Mouse (Mus musculus) neural tube, embryonic 12.5 days (tissue): ENCODE results near the gene Ttc3. TPM values are rescaled to one million over a fixed set of nuclear protein-coding genes. Genes with fewer than 3 reads are reported as not detected.
"Not testable (repeated sequence)": the region's sequence is repeated elsewhere in the genome, so short reads cannot be mapped to it uniquely, and the experiment has no call there.

Experiments
- ATAC-seq: fragments of 200-750 bp; cut with Nextera tagmentation; 2 replicates; pipeline ENCODE4 v1.8.0; 2017; ENCODE audit warnings: low read depth, mild to moderate bottlenecking, moderate TSS enrichment, moderate library complexity; ENCODE audit not compliant: low FRiP score
- H3K27ac ChIP-seq: fragments of 300-500 bp; sonication (generic); 2 replicates; pipeline ENCODE4 v1.5.1; 2016
- H3K27me3 ChIP-seq: fragments of 300-500 bp; sonication (generic); replicated peaks from 2 replicates; pipeline ENCODE4 v1.6.1; 2016; ENCODE audit warnings: mild to moderate bottlenecking
- H3K36me3 ChIP-seq: fragments of 300-500 bp; sonication (generic); 2 replicates; pipeline ENCODE4 v1.6.1; 2016; ENCODE audit warnings: mild to moderate bottlenecking
- H3K4me1 ChIP-seq: fragments of 300-500 bp; sonication (generic); 2 replicates; pipeline ENCODE4 v1.6.1; 2016
- H3K4me2 ChIP-seq: fragments of 300-500 bp; sonication (generic); replicated peaks from 2 replicates; pipeline ENCODE4 v1.6.1; 2016; ENCODE audit warnings: mild to moderate bottlenecking
- H3K4me3 ChIP-seq: fragments of 300-500 bp; sonication (generic); 2 replicates; pipeline ENCODE4 v1.5.1; 2016
- H3K9ac ChIP-seq: fragments of 300-500 bp; sonication (generic); 2 replicates; pipeline ENCODE4 v1.6.1; 2016; ENCODE audit warnings: mild to moderate bottlenecking
- H3K9me3 ChIP-seq: fragments of 300-500 bp; sonication (generic); 2 replicates; pipeline ENCODE4 v1.6.1; 2016; ENCODE audit warnings: mild to moderate bottlenecking
- WGBS: fragments of 180-500 bp; shearing (Covaris S2); methylation state at CpG from one replicate; pipeline ENCODE4 v1.1.7; 2016; 5-methylcytosine and 5-hydroxymethylcytosine counted together
- polyA plus RNA-seq: library from polyadenylated mRNA; unstranded; fragments of >200 nt; fragmentation: Nextera tagmentation; extraction: Ambion mirVana; gene quantifications from 2 replicates; pipeline ENCODE4 v1.2.1, GENCODE M21; 2016

Ttc3 gene
- polyA plus RNA-seq, 1 experiment from 2014 or later: 549 TPM

DNA sequence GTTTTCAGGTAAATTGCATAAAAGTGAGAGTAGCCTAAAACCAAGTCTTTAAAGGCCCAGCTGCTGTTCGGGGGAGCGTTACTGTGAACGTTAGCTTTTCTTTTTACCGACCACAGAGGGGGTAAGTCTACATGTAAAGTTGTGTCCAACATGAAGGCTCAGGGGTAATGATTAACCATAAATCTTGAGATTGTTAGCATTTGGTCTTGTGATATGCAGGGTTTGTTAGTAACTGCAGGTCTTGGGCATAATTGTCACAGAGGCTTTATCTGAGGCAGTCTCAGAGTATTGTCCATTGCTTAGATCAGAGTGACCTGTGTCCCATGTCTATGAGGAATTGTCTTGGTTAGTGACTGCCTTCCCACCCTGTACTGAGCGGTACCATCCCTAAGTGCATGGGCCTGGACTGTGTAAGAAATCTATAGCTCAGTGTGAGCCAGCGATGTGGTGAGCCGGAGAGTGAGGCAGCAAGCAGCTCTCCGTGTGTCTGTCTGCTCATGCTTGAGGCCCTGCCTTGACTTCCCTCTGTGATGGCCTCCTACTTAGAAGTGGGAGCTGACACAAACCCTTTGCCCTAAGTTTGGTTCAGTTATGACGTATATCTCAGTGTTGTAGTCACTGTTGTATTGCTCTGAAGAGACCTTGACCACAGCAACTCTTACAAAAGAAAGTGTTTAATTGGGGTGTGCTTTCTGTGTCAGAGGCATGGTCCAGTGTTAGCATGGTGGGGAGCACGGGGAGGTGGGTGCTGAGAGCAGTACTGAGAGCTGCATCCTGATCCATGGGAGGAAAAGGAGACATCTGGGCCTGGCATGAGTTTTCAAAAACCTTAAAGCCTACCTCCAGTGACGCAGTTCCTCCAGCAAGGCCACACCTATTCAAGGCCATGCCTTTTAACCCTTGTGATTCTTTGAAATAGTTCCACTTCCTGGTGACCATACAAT lies 81.4 kb downstream of the Ttc3 start:
- 92% methylated on average over 11 of the region's 11 CpGs for WGBS
- no peak overlapping the region for H3K4me3 ChIP-seq
- H3K36me3 ChIP-seq: peaks cover 91% of the 10 kb centered on the region
- H3K27ac ChIP-seq: no peak overlapping the region
- H3K9ac ChIP-seq: no peak overlapping the region
- H3K4me2 ChIP-seq: no peak overlapping the region
- no peaks in the 10 kb centered on the region for H3K9me3 ChIP-seq
- no peaks in the 10 kb centered on the region for H3K27me3 ChIP-seq
- ATAC-seq: no peak
- no peaks in the 10 kb centered on the region for H3K4me1 ChIP-seq

DNA sequence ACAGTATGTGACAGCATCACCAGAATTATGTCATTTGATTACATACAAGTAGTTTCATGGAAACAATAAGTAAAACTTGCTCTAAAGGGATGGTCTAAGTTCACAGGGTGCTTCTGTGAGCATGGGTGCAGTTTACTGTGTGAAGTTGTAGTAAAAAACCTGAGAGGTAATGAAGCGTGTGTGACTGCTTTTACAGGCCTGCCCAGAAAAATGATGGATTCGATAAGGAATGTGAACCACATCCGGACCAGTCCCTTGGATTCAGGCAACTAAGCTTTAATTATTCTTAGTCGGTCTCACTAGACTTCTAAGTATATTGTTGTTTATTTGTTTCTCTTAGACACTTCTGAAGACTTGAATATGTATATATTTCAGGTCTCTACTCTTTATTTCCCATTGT lies 82.3 kb downstream of the Ttc3 start:
- 87% methylated on average over 4 of the region's 4 CpGs for WGBS
- Histone ChIP-seq H3K9ac (no peak overlapping the region), H3K4me3 (no peak overlapping the region), H3K27me3 (no peaks in the 10 kb centered on the region), H3K4me2 (no peak overlapping the region), H3K9me3 (no peaks in the 10 kb centered on the region), H3K27ac (no peak overlapping the region), H3K4me1 (no peaks in the 10 kb centered on the region), H3K36me3 (peaks cover 93% of the 10 kb centered on the region)
- no peak for ATAC-seq

DNA sequence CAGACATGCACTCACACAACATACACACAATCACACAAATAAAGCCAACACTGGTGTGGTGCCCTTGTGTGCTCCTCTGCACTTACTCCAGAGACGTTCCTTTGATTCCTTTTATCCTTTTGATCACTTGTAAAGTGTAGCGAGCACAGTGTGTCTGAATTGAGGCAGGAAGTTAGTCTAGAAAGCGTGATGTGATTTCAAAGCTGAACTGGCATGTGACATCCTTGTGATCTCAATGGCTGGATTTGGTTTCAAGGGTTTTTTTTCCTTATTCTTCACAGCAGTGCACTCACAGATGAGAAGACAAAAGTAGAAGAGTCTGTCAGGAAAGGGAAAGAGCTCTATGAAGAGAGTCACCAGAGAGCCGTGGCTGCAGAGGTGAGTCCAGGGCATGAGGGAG lies 83.7 kb downstream of the Ttc3 start:
- Histone ChIP-seq H3K4me1 (no peaks in the 10 kb centered on the region), H3K9ac (no peak overlapping the region), H3K27me3 (no peaks in the 10 kb centered on the region), H3K27ac (no peak overlapping the region), H3K36me3 (peaks cover 93% of the 10 kb centered on the region), H3K4me2 (no peak overlapping the region), H3K9me3 (no peaks in the 10 kb centered on the region), H3K4me3 (no peak overlapping the region)
- WGBS: 84% methylated on average over 4 of the region's 4 CpGs
- no peak for ATAC-seq

DNA sequence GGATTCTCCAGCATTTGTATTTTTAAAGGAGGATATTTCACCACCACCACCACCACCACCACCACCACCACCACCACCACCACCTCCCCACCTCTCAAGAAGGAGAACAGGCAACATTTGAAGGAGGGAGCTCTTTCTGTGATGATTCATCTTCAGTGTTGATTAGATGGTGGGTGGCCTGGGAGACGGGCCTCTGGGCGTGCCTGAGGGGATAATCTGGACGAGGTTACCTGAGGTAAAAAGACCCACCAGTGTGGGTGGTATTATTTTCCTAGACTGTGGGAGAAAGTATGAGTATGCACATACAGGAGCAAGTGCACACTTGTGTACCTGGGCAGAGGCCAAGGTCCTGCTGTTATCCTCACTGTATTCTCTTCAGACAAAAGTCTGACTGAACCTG lies 93.6 kb downstream of the Ttc3 start:
- no peaks in the 10 kb centered on the region for H3K27me3 ChIP-seq
- no peak overlapping the region for H3K9ac ChIP-seq
- H3K4me2 ChIP-seq: no peak overlapping the region
- no peak for ATAC-seq
- peaks cover 95% of the 10 kb centered on the region for H3K36me3 ChIP-seq
- no peak overlapping the region for H3K27ac ChIP-seq
- no peaks in the 10 kb centered on the region for H3K4me1 ChIP-seq
- 92% methylated on average over 3 of the region's 3 CpGs for WGBS
- H3K4me3 ChIP-seq: no peak overlapping the region
- no peaks in the 10 kb centered on the region for H3K9me3 ChIP-seq

DNA sequence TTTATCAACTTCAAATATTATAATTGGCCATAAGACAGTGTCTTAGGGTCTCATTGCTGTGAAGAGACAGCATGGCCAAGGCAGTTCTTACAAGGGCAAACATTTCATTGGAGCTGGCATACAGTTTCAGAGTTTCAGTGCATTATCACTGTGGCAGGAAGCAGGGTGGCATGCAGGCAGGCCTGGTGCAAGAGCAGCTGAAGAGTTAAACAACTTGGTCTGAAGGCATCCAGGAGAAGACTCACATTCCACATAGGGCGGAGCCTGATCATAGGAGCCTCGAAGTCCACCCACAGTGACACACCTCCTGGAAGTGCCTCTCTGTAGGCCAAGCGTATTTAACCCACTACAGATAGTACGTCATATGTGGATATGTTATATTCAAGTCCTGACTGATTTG lies 95.5 kb downstream of the Ttc3 start:
- H3K4me3 ChIP-seq: no peak overlapping the region
- H3K9ac ChIP-seq: no peak overlapping the region
- no peak overlapping the region for H3K27ac ChIP-seq
- no peaks in the 10 kb centered on the region for H3K4me1 ChIP-seq
- H3K4me2 ChIP-seq: no peak overlapping the region
- H3K9me3 ChIP-seq: no peaks in the 10 kb centered on the region
- ATAC-seq: no peak
- WGBS: 89% methylated on average over 4 of the region's 4 CpGs
- no peaks in the 10 kb centered on the region for H3K27me3 ChIP-seq
- H3K36me3 ChIP-seq: peaks cover 93% of the 10 kb centered on the region

DNA sequence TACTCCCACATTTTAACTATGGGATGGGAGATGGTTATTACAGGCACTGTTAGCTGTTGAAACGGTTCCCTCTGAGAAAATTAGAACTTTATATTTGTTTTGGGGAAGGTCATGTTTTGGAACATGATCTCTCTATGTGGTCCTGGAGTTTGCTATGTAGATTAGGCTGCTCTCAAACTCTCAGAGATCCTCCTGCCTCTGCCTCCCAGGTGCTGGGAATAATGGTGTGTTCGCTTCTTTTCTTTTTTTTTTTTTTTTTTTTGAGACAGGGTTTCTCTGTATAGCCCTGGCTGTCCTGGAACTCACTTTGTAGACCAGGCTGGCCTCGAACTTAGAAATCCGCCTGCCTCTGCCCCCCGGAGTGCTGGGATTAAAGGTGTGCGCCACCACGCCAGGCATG lies 95.9 kb downstream of the Ttc3 start:
- not testable (repeated sequence) for H3K4me2 ChIP-seq, ATAC-seq, H3K4me1 ChIP-seq, H3K9me3 ChIP-seq, H3K27ac ChIP-seq, H3K4me3 ChIP-seq, H3K27me3 ChIP-seq, H3K9ac ChIP-seq
- H3K36me3 ChIP-seq: peaks cover 89% of the 10 kb centered on the region
- 95% methylated on average over 7 of the region's 7 CpGs for WGBS

DNA sequence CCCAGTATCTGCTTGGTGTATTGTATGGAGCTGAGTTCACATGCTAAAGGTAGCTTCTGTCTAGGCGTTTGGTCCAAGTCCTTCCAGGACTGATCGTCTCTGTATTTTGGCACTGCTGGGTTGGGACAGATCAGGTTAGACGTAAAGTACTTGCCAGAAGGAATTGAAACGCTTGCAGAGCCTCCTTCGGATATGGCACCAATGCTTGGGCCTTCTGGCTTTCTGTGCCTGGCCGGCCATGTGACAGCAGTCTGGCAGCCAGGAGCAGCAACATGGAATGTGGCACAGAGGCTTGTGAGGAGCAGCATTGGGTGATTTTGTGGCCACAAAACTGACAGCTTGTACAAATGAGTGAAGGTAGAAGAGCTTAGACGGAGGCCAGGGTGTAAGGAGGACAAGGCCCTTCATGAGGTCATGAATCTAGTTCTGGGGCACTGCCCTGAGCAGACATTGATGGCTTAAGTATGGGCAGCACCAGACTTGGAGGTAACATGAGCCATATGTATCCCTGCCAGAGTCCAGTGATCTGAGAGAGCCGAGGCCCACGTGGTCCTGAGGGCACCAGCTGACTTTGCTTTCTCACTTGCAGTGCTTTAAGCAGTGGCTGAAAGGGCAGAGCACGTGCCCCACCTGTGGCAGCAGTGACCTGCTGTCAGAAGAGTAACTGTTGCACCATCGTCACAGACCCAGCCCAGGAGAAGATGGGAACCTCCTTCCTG lies 97.1 kb downstream of the Ttc3 start:
- H3K9ac ChIP-seq: no peak overlapping the region
- 92% methylated on average over 11 of the region's 11 CpGs for WGBS
- ATAC-seq: no peak
- no peaks in the 10 kb centered on the region for H3K27me3 ChIP-seq
- H3K4me3 ChIP-seq: no peak overlapping the region
- peaks cover 2% of the 10 kb centered on the region; the same call in 1 of the 2 replicates for H3K4me1 ChIP-seq
- H3K9me3 ChIP-seq: no peaks in the 10 kb centered on the region
- no peak overlapping the region for H3K4me2 ChIP-seq
- peaks cover 79% of the 10 kb centered on the region for H3K36me3 ChIP-seq
- no peak overlapping the region for H3K27ac ChIP-seq

DNA sequence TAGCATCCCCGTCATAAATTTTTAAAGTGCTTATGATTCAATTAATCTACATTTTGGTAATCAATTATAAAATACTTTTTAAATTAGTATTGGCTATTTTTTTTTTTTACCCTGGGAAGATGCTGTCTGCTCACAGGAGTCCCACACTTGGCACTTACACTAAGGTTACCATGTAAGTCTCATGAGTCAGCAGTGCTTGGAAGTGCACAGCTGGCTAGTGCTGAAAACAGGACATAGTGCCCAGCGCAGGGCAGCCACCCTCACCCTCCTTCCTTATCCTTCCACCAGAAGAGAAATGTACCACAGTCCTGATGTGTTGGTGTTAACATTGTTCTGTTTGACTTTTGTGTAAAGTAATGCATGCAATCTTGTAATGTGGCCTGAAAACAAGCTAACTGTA lies 98.0 kb downstream of the Ttc3 start:
- no peak overlapping the region for H3K9ac ChIP-seq
- no peak overlapping the region for H3K4me2 ChIP-seq
- no peak overlapping the region for H3K27ac ChIP-seq
- peaks cover 75% of the 10 kb centered on the region for H3K36me3 ChIP-seq
- no peaks in the 10 kb centered on the region for H3K9me3 ChIP-seq
- no peaks in the 10 kb centered on the region for H3K27me3 ChIP-seq
- WGBS: 96% methylated on average over 2 of the region's 2 CpGs
- no peak overlapping the region for H3K4me3 ChIP-seq
- ATAC-seq: no peak
- peaks cover 5% of the 10 kb centered on the region; the same call in 1 of the 2 replicates for H3K4me1 ChIP-seq

DNA sequence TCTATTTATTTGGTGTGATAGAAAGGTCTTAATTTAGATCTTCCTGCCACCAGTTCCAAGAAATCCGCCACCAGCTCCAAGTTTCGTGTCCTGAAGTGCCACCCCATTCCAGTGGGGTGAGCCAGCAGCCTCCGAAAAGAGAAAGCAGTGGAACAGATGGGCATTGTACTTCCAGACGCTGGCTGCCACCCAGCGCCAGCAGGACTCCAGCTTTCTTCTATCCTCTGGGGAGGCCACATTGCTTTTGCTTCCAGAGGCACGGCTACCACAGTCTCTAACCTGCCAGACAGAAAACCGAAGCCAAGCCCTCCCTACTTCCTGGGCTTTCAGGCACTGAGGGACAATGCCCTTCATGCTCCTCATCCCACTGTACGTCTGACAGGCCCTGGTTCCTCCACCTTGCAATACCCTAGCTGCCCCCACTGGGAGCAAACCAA lies 102.1 kb downstream of the Ttc3 start:
- 57% methylated on average over 8 of the region's 8 CpGs for WGBS
- Histone ChIP-seq H3K4me2 (no peak overlapping the region), H3K9me3 (no peaks in the 10 kb centered on the region), H3K27me3 (no peaks in the 10 kb centered on the region), H3K27ac (no peak overlapping the region), H3K36me3 (peaks cover 39% of the 10 kb centered on the region), H3K9ac (no peak overlapping the region), H3K4me3 (no peak overlapping the region), H3K4me1 (peaks cover 5% of the 10 kb centered on the region; the same call in 1 of the 2 replicates)
- peak; percentile 63; the same call in 1 of the 2 replicates for ATAC-seq

DNA sequence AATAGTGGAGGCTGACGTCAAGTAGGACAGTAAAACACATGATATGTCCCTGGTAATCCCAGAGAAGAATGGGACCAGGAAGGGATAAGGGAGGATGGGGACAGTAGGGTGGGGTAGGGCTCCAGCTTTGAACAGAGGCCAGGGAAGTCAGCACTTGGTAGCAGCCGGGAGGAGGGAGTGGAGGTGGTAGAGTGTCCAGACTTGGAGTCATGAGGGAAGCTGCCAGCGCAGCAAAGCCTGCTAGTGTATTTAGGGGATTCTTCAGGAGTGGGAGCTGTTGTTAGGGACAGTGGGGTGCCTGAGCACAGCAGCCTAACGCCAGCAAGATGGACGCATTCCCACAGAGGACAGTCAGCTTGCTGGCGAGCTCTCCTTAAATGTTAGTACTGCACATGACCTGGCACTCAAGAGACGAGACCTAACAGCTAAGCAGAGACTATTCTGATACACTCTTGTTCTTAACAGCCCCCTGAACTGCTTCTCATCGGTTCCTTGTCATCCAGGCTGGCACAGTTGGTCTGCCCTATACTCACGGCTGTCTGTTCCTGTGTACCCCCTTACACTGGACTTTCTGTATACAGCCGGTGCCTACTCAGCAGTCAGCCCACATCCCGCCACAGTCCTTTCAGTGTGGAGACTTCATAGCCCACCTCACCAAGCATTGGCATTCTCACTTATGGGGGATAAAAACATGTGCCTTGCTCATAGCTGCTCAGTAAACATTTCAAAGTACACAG lies 102.8 kb downstream of the Ttc3 start:
- peak; percentile 34; the same call in 1 of the 2 replicates for ATAC-seq
- H3K36me3 ChIP-seq: peaks cover 36% of the 10 kb centered on the region
- 79% methylated on average over 11 of the region's 11 CpGs for WGBS

DNA sequence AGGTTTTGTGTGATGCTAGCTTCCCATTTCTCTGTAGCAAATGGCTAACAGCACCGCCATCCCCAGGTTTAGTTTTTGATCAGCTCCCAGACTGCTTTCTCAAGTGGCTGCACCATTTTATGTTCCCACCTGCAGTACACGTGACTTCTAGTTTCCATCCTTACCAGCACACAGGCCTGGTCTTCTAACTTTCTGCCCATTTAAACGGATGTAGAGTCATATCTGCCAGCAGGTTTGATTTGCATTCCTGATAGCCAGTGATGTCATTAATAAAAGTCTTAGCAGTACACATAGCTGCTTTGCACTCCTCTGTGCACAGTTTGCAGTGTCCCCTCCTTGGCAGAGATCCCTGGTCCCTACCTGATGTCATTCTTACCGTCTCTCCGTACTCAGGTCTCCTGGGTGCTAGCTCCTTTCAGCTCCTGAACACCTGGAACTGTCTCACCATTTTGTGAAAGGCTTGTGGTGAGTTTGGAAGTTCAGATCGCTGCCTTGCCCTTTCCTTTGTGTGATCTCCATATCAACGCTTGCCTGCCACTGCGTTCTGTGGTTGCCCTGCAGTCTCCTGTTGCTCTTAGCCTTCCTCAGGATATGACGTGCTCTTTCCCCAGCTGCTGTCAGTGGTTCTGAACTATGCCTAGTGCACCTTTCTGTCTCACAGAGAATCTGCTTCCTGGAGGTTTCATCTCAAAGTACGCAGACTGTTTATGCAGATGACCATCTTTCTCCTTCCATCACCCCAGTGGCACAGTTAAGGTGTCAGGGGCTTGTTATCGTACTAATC lies 114.5 kb downstream of the Ttc3 start:
- H3K4me1 ChIP-seq: no peaks in the 10 kb centered on the region
- no peak for ATAC-seq
- no peak overlapping the region for H3K9ac ChIP-seq
- no peaks in the 10 kb centered on the region for H3K9me3 ChIP-seq
- H3K36me3 ChIP-seq: no peaks in the 10 kb centered on the region
- no peak overlapping the region for H3K4me3 ChIP-seq
- no peaks in the 10 kb centered on the region for H3K27me3 ChIP-seq
- H3K27ac ChIP-seq: no peak overlapping the region
- 86% methylated on average over 11 of the region's 11 CpGs for WGBS
- no peak overlapping the region for H3K4me2 ChIP-seq

More for the DNA sequence above, 102.8 kb downstream of the Ttc3 start:
- no peak overlapping the region for H3K4me2 ChIP-seq
- H3K4me3 ChIP-seq: no peak overlapping the region
- H3K4me1 ChIP-seq: peaks cover 5% of the 10 kb centered on the region; the same call in 1 of the 2 replicates
- no peaks in the 10 kb centered on the region for H3K9me3 ChIP-seq
- H3K9ac ChIP-seq: no peak overlapping the region
- H3K27me3 ChIP-seq: no peaks in the 10 kb centered on the region
- no peak overlapping the region for H3K27ac ChIP-seq
